Mouse (Mus musculus) embryonic facial prominence, embryonic 11.5 days (tissue): ENCODE measurements around the gene Zc3h12d. TPM values are rescaled to one million over a fixed set of nuclear protein-coding genes. Genes with fewer than 3 reads are reported as not detected.

ENCODE experiments used
- ATAC-seq: fragments of 200-750 bp; cut with Nextera tagmentation; replicated peaks from 2 replicates; pipeline ENCODE4 v1.8.0; 2017; ENCODE audit warnings: low read depth; ENCODE audit not compliant: insufficient number of reproducible peaks, low FRiP score, low TSS enrichment
- DNase-seq: peaks from one replicate; pipeline ENCODE4 v3.0.0-alpha.2; 2015; ENCODE audit warnings: low spot score
- H3K27ac ChIP-seq: fragments of 300-500 bp; sonication (generic); replicated peaks from 2 replicates; pipeline ENCODE4 v1.5.1; 2014; ENCODE audit warnings: mild to moderate bottlenecking, low read depth, low read length, control low read depth
- H3K27me3 ChIP-seq: fragments of 300-500 bp; sonication (generic); 2 replicates; pipeline ENCODE4 v1.6.1; 2014; ENCODE audit warnings: mild to moderate bottlenecking, low read length, moderate library complexity, mixed read lengths; ENCODE audit not compliant: control insufficient read depth, insufficient read depth
- H3K36me3 ChIP-seq: fragments of 300-500 bp; sonication (generic); replicated peaks from 2 replicates; pipeline ENCODE4 v1.6.1; 2014; ENCODE audit warnings: low read depth, mild to moderate bottlenecking, low read length, moderate library complexity, mixed read lengths; ENCODE audit not compliant: control insufficient read depth, insufficient read depth
- H3K4me1 ChIP-seq: fragments of 300-500 bp; sonication (generic); 2 replicates; pipeline ENCODE4 v1.6.1; 2014; ENCODE audit warnings: low read length, mixed read lengths; ENCODE audit not compliant: control insufficient read depth, insufficient read depth
- H3K4me2 ChIP-seq: fragments of 300-500 bp; sonication (generic); 2 replicates; pipeline ENCODE4 v1.6.1; 2014; ENCODE audit warnings: low read depth, mild to moderate bottlenecking, control low read depth, low read length, moderate library complexity
- H3K4me3 ChIP-seq: fragments of 300-500 bp; sonication (generic); 2 replicates; pipeline ENCODE4 v1.5.1; 2014; ENCODE audit warnings: low read depth, low read length, control low read depth
- H3K9ac ChIP-seq: fragments of 300-500 bp; sonication (generic); replicated peaks from 2 replicates; pipeline ENCODE4 v1.6.1; 2014; ENCODE audit warnings: mild to moderate bottlenecking, control low read depth, low read length
- H3K9me3 ChIP-seq: fragments of 300-500 bp; sonication (generic); replicated peaks from 2 replicates; pipeline ENCODE4 v1.6.1; 2016; ENCODE audit warnings: mild to moderate bottlenecking, low read length, inconsistent platforms, mixed read lengths; ENCODE audit not compliant: control insufficient read depth
- WGBS: fragments of 180-500 bp; shearing (Covaris S2); extraction: QIAGEN DNeasy Blood & Tissue Kit; methylation state at CpG from one replicate; pipeline ENCODE4 v1.1.7; 2014; 5-methylcytosine and 5-hydroxymethylcytosine counted together
- polyA plus RNA-seq: library from polyadenylated mRNA; unstranded; fragments of >200 nt; fragmentation: Nextera tagmentation; extraction: Ambion mirVana; gene quantifications from 2 replicates; pipeline ENCODE4 v1.2.1, GENCODE M21; 2014

Zc3h12d gene
- polyA plus RNA-seq, 1 experiment from 2014 or later: 0.08 TPM

DNA sequence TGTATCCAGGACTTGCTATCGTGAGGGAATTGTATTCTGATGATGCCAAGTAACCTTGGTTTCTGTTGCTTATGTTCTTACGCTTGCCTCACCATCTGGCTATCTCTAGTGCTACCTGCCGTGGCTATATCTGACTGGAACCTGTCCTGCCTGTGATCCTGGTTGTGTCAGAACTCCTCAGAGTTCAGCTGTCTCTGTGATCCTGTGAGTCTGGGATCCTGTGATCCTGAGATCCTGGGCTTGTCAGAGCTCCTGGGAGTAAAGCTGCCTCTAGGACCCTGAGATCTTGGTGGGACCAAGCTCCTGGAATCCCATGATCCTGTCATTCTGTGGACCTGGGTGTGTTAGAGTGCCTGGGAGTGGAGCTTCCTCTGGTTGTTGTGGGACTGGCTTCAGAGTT lies 49.7 kb downstream of the Zc3h12d start:
- H3K9me3 ChIP-seq: no peaks in the 10 kb centered on the region
- WGBS: 78% methylated on average over 3 of the region's 3 CpGs
- DNase-seq: no peak

GRCm38 (mm10) chr10:7883524-7883923 lies 51.3 kb downstream of the Zc3h12d start:
- no peaks in the 10 kb centered on the region for H3K27me3 ChIP-seq
- DNase-seq (peak; percentile 86), ATAC-seq (0 out of 2 replicates have a peak, but pooled peaks have one; percentile 72)
- H3K4me2 ChIP-seq: no peak overlapping the region
- H3K27ac ChIP-seq: no peak overlapping the region
- H3K36me3 ChIP-seq: no peaks in the 10 kb centered on the region
- H3K9ac ChIP-seq: no peak overlapping the region
- H3K4me1 ChIP-seq: no peaks in the 10 kb centered on the region
- 9% methylated on average over 5 of the region's 5 CpGs for WGBS
- H3K9me3 ChIP-seq: no peaks in the 10 kb centered on the region
- H3K4me3 ChIP-seq: no peak overlapping the region

More for the DNA sequence above, 49.7 kb downstream of the Zc3h12d start:
- Histone ChIP-seq H3K4me2 (no peak overlapping the region), H3K36me3 (no peaks in the 10 kb centered on the region), H3K27ac (no peak overlapping the region), H3K27me3 (no peaks in the 10 kb centered on the region), H3K4me1 (no peaks in the 10 kb centered on the region), H3K9ac (no peak overlapping the region), H3K4me3 (no peak overlapping the region)
- no peak for ATAC-seq

GRCm38 (mm10) chr10:7888256-7888868 lies 56.1 kb downstream of the Zc3h12d start:
- Histone ChIP-seq H3K4me2 (no peak overlapping the region), H3K9me3 (no peaks in the 10 kb centered on the region), H3K9ac (no peak overlapping the region), H3K4me1 (no peaks in the 10 kb centered on the region), H3K27me3 (no peaks in the 10 kb centered on the region), H3K27ac (no peak overlapping the region), H3K4me3 (no peak overlapping the region), H3K36me3 (no peaks in the 10 kb centered on the region)
- no peak for DNase-seq
- WGBS: 90% methylated on average over 11 of the region's 11 CpGs
- no peak for ATAC-seq

- Histone ChIP-seq H3K9ac (no peak overlapping the region), H3K27ac (no peak overlapping the region), H3K4me2 (no peak overlapping the region), H3K4me1 (no peaks in the 10 kb centered on the region), H3K4me3 (no peak overlapping the region), H3K9me3 (no peaks in the 10 kb centered on the region), H3K27me3 (no peaks in the 10 kb centered on the region), H3K36me3 (no peaks in the 10 kb centered on the region; the same call in 1 of the 2 replicates)
- WGBS: 87% methylated on average over 14 of the region's 14 CpGs
- ATAC-seq: no peak
- DNase-seq: no peak
Observed at GRCm38 (mm10) chr10:7900719-7901627, 68.7 kb downstream of the Zc3h12d start.

DNA sequence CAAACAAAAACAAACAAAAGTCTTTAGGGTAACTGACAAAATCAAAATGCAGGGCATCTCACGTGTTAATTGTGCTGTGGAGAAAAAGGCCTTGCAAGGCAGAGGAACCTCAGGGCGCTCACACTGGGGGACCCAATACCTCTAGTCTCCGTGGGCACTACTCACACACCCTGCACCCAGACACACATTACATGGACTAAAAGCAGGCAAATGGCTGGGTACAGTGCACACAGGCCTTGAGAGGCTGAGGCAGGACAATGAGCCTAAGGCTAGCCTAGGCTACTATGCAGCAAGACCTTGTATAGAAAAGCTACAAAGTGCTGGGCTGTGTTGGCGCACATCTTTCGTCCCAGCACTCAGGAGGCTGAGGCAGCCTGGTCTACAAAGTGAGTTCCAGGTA lies 71.9 kb downstream of the Zc3h12d start:
- Histone ChIP-seq H3K27me3 (no peaks in the 10 kb centered on the region), H3K9ac (no peak overlapping the region), H3K4me1 (no peaks in the 10 kb centered on the region), H3K27ac (no peak overlapping the region), H3K36me3 (no peaks in the 10 kb centered on the region; the same call in none of the 2 replicates), H3K4me2 (no peak overlapping the region), H3K9me3 (no peaks in the 10 kb centered on the region), H3K4me3 (no peak overlapping the region)
- ATAC-seq (no peak), DNase-seq (no peak)
- WGBS: 90% methylated on average over 5 of the region's 5 CpGs

DNA sequence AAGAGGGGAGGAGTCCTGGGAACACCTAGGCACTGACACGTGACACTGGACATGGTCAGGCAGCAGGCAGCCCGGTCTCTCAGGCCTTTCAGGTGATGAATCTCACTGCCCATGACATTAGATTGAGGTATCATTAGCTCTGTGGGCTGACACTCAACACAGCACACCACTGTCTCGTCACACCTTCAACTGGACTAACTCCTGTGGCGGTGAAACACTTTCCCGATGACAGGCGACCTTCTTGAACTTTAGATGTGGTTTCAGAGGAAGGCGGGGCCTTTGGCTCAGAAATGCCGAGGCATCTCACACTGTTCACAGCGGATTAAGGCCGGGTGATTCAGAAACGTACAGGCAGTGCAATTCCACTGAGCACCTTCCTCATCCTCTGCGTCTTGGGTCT lies 74.9 kb downstream of the Zc3h12d start:
- DNase-seq: no peak
- 85% methylated on average over 12 of the region's 12 CpGs for WGBS
- ATAC-seq: no peak
- Histone ChIP-seq H3K36me3 (no peaks in the 10 kb centered on the region; the same call in none of the 2 replicates), H3K4me1 (no peaks in the 10 kb centered on the region), H3K4me3 (no peak overlapping the region), H3K9me3 (no peaks in the 10 kb centered on the region), H3K9ac (no peak overlapping the region), H3K27ac (no peak overlapping the region), H3K4me2 (no peak overlapping the region), H3K27me3 (no peaks in the 10 kb centered on the region)

GRCm38 (mm10) chr10:7911268-7911667 lies 79.0 kb downstream of the Zc3h12d start:
- Histone ChIP-seq H3K27me3 (no peaks in the 10 kb centered on the region), H3K36me3 (peaks cover 3% of the 10 kb centered on the region), H3K9me3 (no peaks in the 10 kb centered on the region), H3K27ac (no peak overlapping the region), H3K9ac (no peak overlapping the region), H3K4me1 (no peaks in the 10 kb centered on the region), H3K4me2 (no peak overlapping the region), H3K4me3 (no peak overlapping the region)
- 71% methylated on average over 10 of the region's 10 CpGs for WGBS
- DNase-seq (peak; percentile 14), ATAC-seq (no peak)
